Mouse (Mus musculus) intestine, embryonic 16.5 days (tissue): Measurements from ENCODE around the gene C2cd4b. TPM values are rescaled to one million over a fixed set of nuclear protein-coding genes. Genes with fewer than 3 reads are reported as not detected.
A peak's percentile ranks its signal among the peaks of the same experiment; 100 is the strongest.

Source experiments
- ATAC-seq: fragments of 200-750 bp; cut with Nextera tagmentation; 2 replicates; pipeline ENCODE4 v1.8.0; 2017; ENCODE audit warnings: moderate TSS enrichment, moderate library complexity
- H3K27ac ChIP-seq: fragments of 300-500 bp; sonication (generic); 2 replicates; pipeline ENCODE4 v1.5.1; 2014; ENCODE audit warnings: mild to moderate bottlenecking, low read length
- H3K27me3 ChIP-seq: fragments of 300-500 bp; sonication (generic); replicated peaks from 2 replicates; pipeline ENCODE4 v1.6.1; 2014; ENCODE audit warnings: low read length, control low read depth, mixed read lengths; ENCODE audit not compliant: control insufficient read depth, insufficient read depth
- H3K36me3 ChIP-seq: fragments of 300-500 bp; sonication (generic); 2 replicates; pipeline ENCODE4 v1.6.1; 2014; ENCODE audit warnings: low read length, control low read depth; ENCODE audit not compliant: control insufficient read depth, insufficient read depth
- H3K4me1 ChIP-seq: fragments of 300-500 bp; sonication (generic); 2 replicates; pipeline ENCODE4 v1.6.1; 2014; ENCODE audit warnings: low read length, control low read depth, mixed read lengths; ENCODE audit not compliant: control insufficient read depth, insufficient read depth
- H3K4me2 ChIP-seq: fragments of 300-500 bp; sonication (generic); 2 replicates; pipeline ENCODE4 v1.6.1; 2014; ENCODE audit warnings: low read depth, low read length, control low read depth
- H3K4me3 ChIP-seq: fragments of 300-500 bp; sonication (generic); 2 replicates; pipeline ENCODE4 v1.5.1; 2014; ENCODE audit warnings: mild to moderate bottlenecking, low read length
- H3K9ac ChIP-seq: fragments of 300-500 bp; sonication (generic); 2 replicates; pipeline ENCODE4 v1.6.1; 2014; ENCODE audit warnings: low read depth, low read length
- H3K9me3 ChIP-seq: fragments of 300-500 bp; sonication (generic); 2 replicates; pipeline ENCODE4 v1.6.1; 2016; ENCODE audit warnings: low read length, control low read depth; ENCODE audit not compliant: control insufficient read depth
- WGBS: fragments of 180-500 bp; shearing (Covaris S2); extraction: QIAGEN DNeasy Blood & Tissue Kit; methylation state at CpG from one replicate; pipeline ENCODE4 v1.1.7; 2014; 5-methylcytosine and 5-hydroxymethylcytosine counted together
- polyA plus RNA-seq: library from polyadenylated mRNA; unstranded; fragments of >200 nt; fragmentation: Nextera tagmentation; extraction: Ambion mirVana; gene quantifications from 2 replicates; pipeline ENCODE4 v1.2.1, GENCODE M21; 2015

C2cd4b gene
- polyA plus RNA-seq, 1 experiment from 2014 or later, result not detected

DNA sequence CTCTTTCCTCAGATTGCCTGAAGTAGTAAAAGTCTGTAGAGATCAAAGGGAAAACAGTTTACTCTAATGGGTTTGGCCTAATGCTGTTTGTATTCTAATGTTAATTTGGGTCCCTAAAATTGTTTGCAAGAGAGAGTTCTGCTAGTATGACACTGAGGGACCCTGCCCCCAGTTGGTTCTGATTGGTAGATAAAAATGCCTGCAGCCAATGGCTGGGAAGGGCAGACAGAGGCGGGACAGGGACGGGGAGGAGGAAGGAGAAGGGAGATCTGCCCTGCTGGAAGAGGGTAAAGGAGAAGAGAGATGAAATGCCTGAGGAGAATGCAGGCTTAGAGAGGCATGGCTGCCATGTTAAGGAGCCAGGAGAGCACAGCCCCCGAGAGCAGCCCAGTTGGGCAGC lies 7.7 kb downstream of the C2cd4b start:
- H3K36me3 ChIP-seq, result no peaks in the 10 kb centered on the region
- peaks cover 5% of the 10 kb centered on the region; the same call in 1 of the 2 replicates for H3K9me3 ChIP-seq
- no peak overlapping the region for H3K4me3 ChIP-seq
- H3K27ac ChIP-seq, result no peak overlapping the region
- H3K9ac ChIP-seq, result no peak overlapping the region
- no peak for ATAC-seq
- 36% methylated on average over 3 of the region's 3 CpGs for WGBS
- no peaks in the 10 kb centered on the region for H3K4me1 ChIP-seq
- no peak overlapping the region for H3K4me2 ChIP-seq
- no peaks in the 10 kb centered on the region for H3K27me3 ChIP-seq

GRCm38 (mm10) chr9:67768843-67769242 lies 9.6 kb downstream of the C2cd4b start:
- Histone ChIP-seq H3K36me3 (no peaks in the 10 kb centered on the region), H3K9ac (no peak overlapping the region), H3K4me2 (no peak overlapping the region), H3K27me3 (no peaks in the 10 kb centered on the region), H3K9me3 (no peaks in the 10 kb centered on the region), H3K4me3 (no peak overlapping the region), H3K27ac (no peak overlapping the region), H3K4me1 (no peaks in the 10 kb centered on the region)
- WGBS, result 79% methylated on average over 4 of the region's 4 CpGs
- ATAC-seq, result no peak

- H3K9ac ChIP-seq, result no peak overlapping the region
- H3K27me3 ChIP-seq, result no peaks in the 10 kb centered on the region
- no peak overlapping the region for H3K4me3 ChIP-seq
- ATAC-seq, result no peak
- H3K9me3 ChIP-seq, result no peaks in the 10 kb centered on the region
- no peaks in the 10 kb centered on the region for H3K36me3 ChIP-seq
- H3K27ac ChIP-seq, result no peak overlapping the region
- H3K4me1 ChIP-seq, result no peaks in the 10 kb centered on the region
- WGBS, result 94% methylated on average over 1 of the region's 1 CpGs
- H3K4me2 ChIP-seq, result no peak overlapping the region
Measured at GRCm38 (mm10) chr9:67769401-67769800, 10.2 kb downstream of the C2cd4b start.

- H3K36me3 ChIP-seq, result no peaks in the 10 kb centered on the region
- no peak for ATAC-seq
- no peaks in the 10 kb centered on the region for H3K27me3 ChIP-seq
- H3K4me2 ChIP-seq, result no peak overlapping the region
- no peak overlapping the region for H3K27ac ChIP-seq
- 19% methylated on average over 7 of the region's 7 CpGs for WGBS
- H3K9ac ChIP-seq, result no peak overlapping the region
- no peaks in the 10 kb centered on the region for H3K9me3 ChIP-seq
- no peak overlapping the region for H3K4me3 ChIP-seq
- H3K4me1 ChIP-seq, result no peaks in the 10 kb centered on the region
Measured at GRCm38 (mm10) chr9:67771293-67771692, 12.1 kb downstream of the C2cd4b start.

DNA sequence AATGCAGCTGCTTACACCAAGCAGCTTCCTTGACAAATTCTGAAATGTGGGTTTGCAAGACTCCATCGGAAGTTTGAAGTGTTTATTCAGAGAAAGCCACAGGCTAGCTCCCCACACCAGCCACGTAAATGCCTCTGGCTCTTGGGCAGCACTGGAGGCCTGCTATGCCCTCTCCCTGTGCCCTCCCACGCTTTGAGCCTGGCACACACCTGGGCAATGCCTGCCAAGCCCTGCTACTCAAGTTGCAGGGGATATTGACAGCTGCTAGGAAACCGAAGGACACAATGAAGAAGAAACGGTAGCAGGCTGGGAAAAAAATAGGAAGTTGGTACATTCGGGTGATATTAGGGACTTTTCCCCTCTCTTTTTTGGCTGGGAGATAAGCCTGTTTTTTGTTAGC lies 15.0 kb downstream of the C2cd4b start:
- no peak overlapping the region for H3K27ac ChIP-seq
- H3K4me1 ChIP-seq, result no peaks in the 10 kb centered on the region
- H3K9me3 ChIP-seq, result no peaks in the 10 kb centered on the region
- WGBS, result 70% methylated on average over 6 of the region's 6 CpGs
- no peak overlapping the region for H3K4me2 ChIP-seq
- no peaks in the 10 kb centered on the region for H3K36me3 ChIP-seq
- ATAC-seq, result no peak
- no peaks in the 10 kb centered on the region for H3K27me3 ChIP-seq
- no peak overlapping the region for H3K9ac ChIP-seq
- no peak overlapping the region for H3K4me3 ChIP-seq

DNA sequence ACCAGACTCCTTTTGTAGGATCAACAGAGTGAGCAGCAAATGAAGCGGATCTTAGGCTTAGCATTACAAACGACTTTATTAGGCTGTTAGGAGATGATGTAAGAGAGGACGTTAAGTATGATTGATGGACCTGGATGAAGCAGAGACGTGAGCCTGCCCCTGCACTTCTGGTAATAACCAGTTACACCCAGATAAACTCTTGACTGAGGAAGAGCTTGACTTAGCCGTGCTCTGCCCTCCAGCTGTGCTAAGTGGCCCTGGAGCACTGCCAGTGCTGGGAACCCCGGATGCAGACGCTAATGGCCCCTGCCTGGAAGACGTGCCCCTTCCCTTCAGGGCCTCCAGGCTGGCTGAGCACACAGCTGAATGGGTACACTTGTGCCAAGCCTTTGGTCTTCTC lies 19.3 kb downstream of the C2cd4b start:
- H3K4me1 ChIP-seq, result 0 out of 2 replicates have a peak, but pooled peaks cover 3% of the 10 kb centered on the region

DNA sequence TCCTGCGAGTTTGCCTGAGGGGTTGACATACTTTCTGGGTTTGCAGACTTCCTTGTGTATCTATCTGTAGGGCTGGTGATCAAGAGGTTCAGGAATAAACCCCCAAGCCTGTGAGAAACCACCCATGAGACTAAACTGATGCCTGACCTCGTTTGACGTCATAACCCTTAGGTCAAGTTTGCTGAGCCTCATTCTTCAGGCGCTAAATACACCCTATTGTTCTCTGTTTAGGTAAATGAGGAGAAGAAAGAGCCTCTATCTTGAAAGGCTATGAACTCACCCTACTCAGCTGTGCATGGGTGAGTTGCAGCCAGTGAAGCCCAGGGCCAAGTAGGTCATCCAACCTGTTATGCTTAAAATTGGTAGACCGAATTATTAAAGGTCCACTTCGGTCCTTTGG lies 23.5 kb downstream of the C2cd4b start:
- Histone ChIP-seq H3K4me1 (0 out of 2 replicates have a peak, but pooled peaks cover 3% of the 10 kb centered on the region), H3K27ac (no peak overlapping the region), H3K9ac (no peak overlapping the region), H3K36me3 (no peaks in the 10 kb centered on the region), H3K4me2 (no peak overlapping the region), H3K27me3 (no peaks in the 10 kb centered on the region), H3K4me3 (no peak overlapping the region), H3K9me3 (no peaks in the 10 kb centered on the region)
- 68% methylated on average over 6 of the region's 6 CpGs for WGBS
- no peak for ATAC-seq

More for the DNA sequence above, 19.3 kb downstream of the C2cd4b start:
- H3K4me2 ChIP-seq, result no peak overlapping the region
- H3K27ac ChIP-seq, result no peak overlapping the region
- WGBS, result 13% methylated on average over 8 of the region's 8 CpGs
- ATAC-seq, result peak; percentile 60; the same call in 1 of the 2 replicates
- no peak overlapping the region for H3K9ac ChIP-seq
- H3K36me3 ChIP-seq, result no peaks in the 10 kb centered on the region
- no peaks in the 10 kb centered on the region for H3K9me3 ChIP-seq
- H3K4me3 ChIP-seq, result no peak overlapping the region
- no peaks in the 10 kb centered on the region for H3K27me3 ChIP-seq

DNA sequence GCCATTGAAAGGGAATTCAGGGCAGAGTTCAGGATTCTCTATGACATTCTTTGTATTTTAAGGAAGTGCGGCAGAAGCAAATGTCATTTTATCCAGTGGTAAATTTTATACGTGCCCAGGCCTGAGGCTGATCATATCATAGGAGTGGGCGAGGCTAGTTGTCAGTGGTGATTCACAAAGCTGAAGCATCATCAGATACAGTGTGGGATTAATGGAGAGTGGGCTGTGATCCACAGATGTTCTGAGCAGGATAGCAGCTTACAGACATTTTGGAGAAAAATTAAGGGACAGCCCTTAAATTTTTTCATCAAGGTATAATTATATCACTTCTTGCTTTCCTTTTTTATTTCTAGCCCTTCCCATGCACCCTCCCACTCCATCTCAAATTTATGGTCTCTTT lies 24.2 kb downstream of the C2cd4b start:
- Histone ChIP-seq H3K36me3 (no peaks in the 10 kb centered on the region), H3K4me1 (0 out of 2 replicates have a peak, but pooled peaks cover 3% of the 10 kb centered on the region), H3K4me2 (no peak overlapping the region), H3K27ac (no peak overlapping the region), H3K9ac (no peak overlapping the region), H3K27me3 (no peaks in the 10 kb centered on the region), H3K4me3 (no peak overlapping the region), H3K9me3 (no peaks in the 10 kb centered on the region)
- 83% methylated on average over 3 of the region's 3 CpGs for WGBS
- ATAC-seq, result no peak

GRCm38 (mm10) chr9:67783925-67784324 lies 24.7 kb downstream of the C2cd4b start:
- Histone ChIP-seq H3K36me3 (no peaks in the 10 kb centered on the region), H3K27ac (no peak overlapping the region), H3K9ac (no peak overlapping the region), H3K4me3 (no peak overlapping the region), H3K9me3 (no peaks in the 10 kb centered on the region), H3K4me1 (0 out of 2 replicates have a peak, but pooled peaks cover 3% of the 10 kb centered on the region), H3K4me2 (no peak overlapping the region), H3K27me3 (no peaks in the 10 kb centered on the region)
- ATAC-seq, result no peak

DNA sequence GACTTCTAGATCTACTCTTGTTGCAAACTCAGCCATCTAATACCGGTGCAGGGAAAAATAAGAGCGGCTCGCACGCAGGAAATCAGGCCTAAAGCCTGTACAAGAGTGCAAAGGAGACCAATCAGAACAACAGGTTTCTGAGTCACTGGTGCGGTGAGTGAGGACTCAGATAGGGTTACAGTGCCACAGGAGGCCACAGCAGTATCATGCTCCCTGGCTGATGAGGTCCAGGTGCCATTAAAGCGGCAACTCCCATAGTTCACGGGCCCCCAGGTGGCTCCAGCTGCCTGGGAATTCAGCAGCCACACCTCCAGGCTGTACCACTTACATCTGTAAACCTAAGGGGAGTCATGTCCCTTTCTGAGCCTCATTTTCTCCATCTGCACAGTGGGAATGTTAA lies 27.1 kb downstream of the C2cd4b start:
- no peak overlapping the region for H3K27ac ChIP-seq
- ATAC-seq, result no peak
- no peaks in the 10 kb centered on the region for H3K4me1 ChIP-seq
- no peak overlapping the region for H3K9ac ChIP-seq
- no peaks in the 10 kb centered on the region for H3K9me3 ChIP-seq
- WGBS, result 88% methylated on average over 7 of the region's 7 CpGs
- H3K36me3 ChIP-seq, result no peaks in the 10 kb centered on the region
- no peak overlapping the region for H3K4me3 ChIP-seq
- H3K4me2 ChIP-seq, result no peak overlapping the region
- H3K27me3 ChIP-seq, result no peaks in the 10 kb centered on the region
